Mouse (Mus musculus): ENCODE results near the gene Fam92b. TPM values are rescaled to one million over a fixed set of nuclear protein-coding genes. Genes with fewer than 3 reads are reported as not detected.

Fam92b gene
- polyA plus RNA-seq, 1 experiment from 2014 or later, result 1.5 TPM

DNA sequence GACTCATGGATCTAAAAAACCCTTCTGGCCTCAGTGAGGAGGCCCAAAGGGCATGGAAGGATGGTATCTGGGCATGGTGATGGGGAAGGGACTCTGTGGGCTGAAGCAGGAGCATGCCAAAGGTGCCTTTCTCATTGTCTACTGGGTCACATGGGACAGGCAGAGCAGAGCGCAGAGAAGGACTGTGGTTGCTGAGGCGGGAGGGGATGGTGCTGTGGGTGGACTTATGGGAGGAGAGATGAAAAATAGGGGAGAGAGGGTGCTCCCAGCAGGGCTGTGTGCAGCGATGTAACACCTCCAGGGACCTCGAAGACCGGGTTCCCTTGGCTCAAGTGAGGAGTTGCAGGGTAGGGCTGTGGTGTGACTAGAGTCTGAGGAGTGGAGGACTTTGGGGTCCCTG lies 14.9 kb upstream of the Fam92b start:
- Histone ChIP-seq H3K4me1 (replicated peaks; ENCODE audit: control insufficient read depth, insufficient read depth, low read length) (peaks cover 20% of the 10 kb centered on the region; the same call in 1 of the 2 replicates), H3K4me3 (ENCODE audit: low read depth, low read length) (no peak overlapping the region), H3K9ac (ENCODE audit: low read length) (no peak overlapping the region), H3K27ac (ENCODE audit: low read depth) (peak overlapping the region; percentile 88), H3K36me3 (ENCODE audit: control insufficient read depth, insufficient read depth, low read length) (no peaks in the 10 kb centered on the region), H3K9me3 (ENCODE audit: control insufficient read depth, low read length) (no peaks in the 10 kb centered on the region), H3K27me3 (replicated peaks; ENCODE audit: control insufficient read depth, insufficient read depth, low read length) (no peaks in the 10 kb centered on the region), H3K4me2 (ENCODE audit: low read length) (no peak overlapping the region)
- DNase-seq (ENCODE audit: low spot score) (no peak), ATAC-seq (replicated peaks; ENCODE audit: low FRiP score, low TSS enrichment, low read depth) (no peak)
- 94% methylated on average over 5 of the region's 5 CpGs for WGBS

DNA sequence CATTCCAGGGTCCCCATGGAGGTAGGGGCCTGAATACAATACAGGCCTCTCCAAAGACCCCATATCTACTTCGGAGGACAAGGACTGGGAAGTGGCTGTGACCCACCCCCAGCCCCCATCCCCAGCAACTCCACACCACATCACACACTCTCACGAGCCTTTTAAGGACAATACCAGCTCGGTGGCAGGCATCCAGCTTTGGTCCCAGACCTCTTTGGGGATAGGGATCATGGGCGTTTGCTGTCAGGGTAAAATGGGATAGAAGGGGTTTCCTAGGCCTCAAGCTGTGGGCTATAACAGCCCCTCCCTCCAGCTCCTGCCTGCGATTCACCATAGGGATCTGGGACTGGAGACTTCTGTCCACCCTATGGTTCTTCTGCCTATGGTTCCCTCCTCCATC lies 14.4 kb upstream of the Fam92b start:
- Histone ChIP-seq H3K4me1 (replicated peaks; ENCODE audit: control insufficient read depth, insufficient read depth, low read length) (peaks cover 25% of the 10 kb centered on the region), H3K4me3 (ENCODE audit: low read depth, low read length) (no peak overlapping the region), H3K27me3 (replicated peaks; ENCODE audit: control insufficient read depth, insufficient read depth, low read length) (no peaks in the 10 kb centered on the region), H3K9me3 (ENCODE audit: control insufficient read depth, low read length) (no peaks in the 10 kb centered on the region), H3K4me2 (ENCODE audit: low read length) (peak overlapping the region; percentile 42; the same call in 1 of the 2 replicates), H3K36me3 (ENCODE audit: control insufficient read depth, insufficient read depth, low read length) (no peaks in the 10 kb centered on the region), H3K27ac (ENCODE audit: low read depth) (peak overlapping the region; percentile 88), H3K9ac (ENCODE audit: low read length) (no peak overlapping the region)
- no peak for DNase-seq (ENCODE audit: low spot score)
- 0 out of 2 replicates have a peak, but pooled peaks have one; percentile 26 for ATAC-seq (replicated peaks; ENCODE audit: low FRiP score, low TSS enrichment, low read depth)
- WGBS, result 62% methylated on average over 5 of the region's 5 CpGs

DNA sequence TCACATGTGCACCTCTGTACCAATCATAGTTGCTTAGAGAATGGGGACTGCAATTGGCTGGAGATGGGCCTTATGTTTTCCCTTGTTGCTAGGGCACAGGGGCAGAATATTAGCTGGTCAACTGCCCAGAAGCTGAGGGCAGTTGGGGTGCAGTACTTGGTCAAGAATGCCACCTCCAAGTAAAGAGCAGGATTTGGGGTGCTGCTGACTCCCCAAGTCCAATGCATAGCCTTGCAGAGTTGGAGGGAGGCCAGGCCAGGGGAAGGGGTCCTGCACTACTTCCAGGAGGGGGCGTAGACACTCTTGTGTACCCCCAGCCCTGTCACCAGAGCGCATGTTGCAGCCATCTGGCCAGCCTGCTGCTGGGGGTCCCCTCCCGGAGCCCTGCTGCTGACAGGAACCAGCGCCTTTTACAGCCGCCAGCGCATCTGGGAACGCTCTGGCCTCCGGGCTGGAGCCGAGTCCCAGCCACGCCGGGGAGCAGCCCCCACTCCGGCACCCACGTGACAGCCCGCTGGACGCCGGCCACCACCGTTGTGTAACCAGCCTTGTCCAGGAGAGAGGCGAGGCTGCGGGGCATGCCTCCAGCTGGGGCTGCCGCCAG lies 13.6 kb upstream of the Fam92b start:
- H3K9ac ChIP-seq (ENCODE audit: low read length), result peak overlapping the region; percentile 10; the same call in 1 of the 2 replicates
- 0 out of 2 replicates have a peak overlapping the region, but pooled peaks have one; percentile 6 for H3K4me3 ChIP-seq (ENCODE audit: low read depth, low read length)
- H3K27me3 ChIP-seq (replicated peaks; ENCODE audit: control insufficient read depth, insufficient read depth, low read length), result no peaks in the 10 kb centered on the region
- DNase-seq (ENCODE audit: low spot score) (peak; percentile 87), ATAC-seq (replicated peaks; ENCODE audit: low FRiP score, low TSS enrichment, low read depth) (peak; percentile 90)
- H3K9me3 ChIP-seq (ENCODE audit: control insufficient read depth, low read length), result no peaks in the 10 kb centered on the region
- peak overlapping the region; percentile 42 for H3K4me2 ChIP-seq (ENCODE audit: low read length)
- peaks cover 32% of the 10 kb centered on the region for H3K4me1 ChIP-seq (replicated peaks; ENCODE audit: control insufficient read depth, insufficient read depth, low read length)
- H3K36me3 ChIP-seq (ENCODE audit: control insufficient read depth, insufficient read depth, low read length), result no peaks in the 10 kb centered on the region
- peak overlapping the region; percentile 88 for H3K27ac ChIP-seq (ENCODE audit: low read depth)
- WGBS, result 16% methylated on average over 20 of the region's 20 CpGs

DNA sequence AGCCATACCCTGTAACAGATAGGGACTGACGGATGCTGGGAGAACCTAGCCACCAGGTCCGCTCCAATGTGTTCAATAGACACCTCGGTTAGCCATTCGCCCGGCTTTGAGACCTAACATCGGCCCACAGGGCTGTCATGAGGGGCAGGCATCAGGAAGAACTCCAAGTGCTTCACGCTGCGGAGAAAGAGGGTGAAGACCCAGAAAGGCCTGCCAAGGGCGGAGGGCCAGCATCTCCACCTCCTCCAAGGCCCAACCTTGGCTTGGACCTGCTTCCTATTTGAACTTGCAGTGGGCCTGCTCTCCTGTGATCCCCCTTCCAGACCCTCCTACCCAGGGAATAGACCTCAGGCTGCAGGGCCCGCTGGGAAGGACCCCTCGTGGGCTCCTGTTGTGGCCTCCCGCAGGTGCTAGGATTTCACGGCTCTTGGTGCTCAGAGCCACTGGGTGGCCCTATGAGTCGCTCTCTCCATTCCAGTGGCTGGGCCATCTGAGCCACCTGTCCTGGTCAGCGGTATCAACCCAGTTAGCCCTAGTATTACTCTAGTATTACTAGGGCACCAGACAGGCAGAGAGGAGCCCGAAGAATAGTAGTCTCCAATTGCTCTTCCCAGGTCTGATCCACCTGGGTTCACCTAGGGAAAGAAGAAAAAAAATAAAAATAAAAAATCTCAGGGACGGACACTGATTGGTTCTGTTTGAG lies 13.0 kb upstream of the Fam92b start:
- H3K27ac ChIP-seq (ENCODE audit: low read depth), result peak overlapping the region; percentile 88
- H3K4me1 ChIP-seq (replicated peaks; ENCODE audit: control insufficient read depth, insufficient read depth, low read length), result peaks cover 39% of the 10 kb centered on the region
- DNase-seq (ENCODE audit: low spot score) (no peak), ATAC-seq (replicated peaks; ENCODE audit: low FRiP score, low TSS enrichment, low read depth) (peak; percentile 18; the same call in 1 of the 2 replicates)
- 84% methylated on average over 17 of the region's 17 CpGs for WGBS
- no peaks in the 10 kb centered on the region for H3K27me3 ChIP-seq (replicated peaks; ENCODE audit: control insufficient read depth, insufficient read depth, low read length)
- no peak overlapping the region for H3K9ac ChIP-seq (ENCODE audit: low read length)
- no peak overlapping the region for H3K4me3 ChIP-seq (ENCODE audit: low read depth, low read length)
- no peaks in the 10 kb centered on the region for H3K9me3 ChIP-seq (ENCODE audit: control insufficient read depth, low read length)
- H3K36me3 ChIP-seq (ENCODE audit: control insufficient read depth, insufficient read depth, low read length), result no peaks in the 10 kb centered on the region
- no peak overlapping the region for H3K4me2 ChIP-seq (ENCODE audit: low read length)

DNA sequence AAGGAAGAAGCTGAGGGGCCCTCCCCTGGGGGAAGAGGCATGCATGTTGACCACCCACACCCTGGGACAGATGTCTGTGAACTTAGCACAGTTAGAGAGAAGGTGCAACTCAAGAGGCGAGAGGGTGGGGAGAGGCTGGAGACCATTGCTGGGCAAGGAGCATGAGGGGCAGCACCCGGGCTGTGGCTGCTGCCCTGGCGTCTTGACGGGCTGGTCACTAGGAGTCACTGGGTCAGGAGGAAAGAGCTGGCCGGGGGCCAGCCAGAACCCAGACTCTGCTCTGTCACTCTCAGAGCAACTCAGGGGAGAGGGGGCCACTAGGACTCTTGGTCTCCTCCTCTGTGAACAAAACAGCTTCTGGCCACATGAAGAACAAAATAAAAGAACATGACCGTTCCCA lies 12.2 kb upstream of the Fam92b start:
- Histone ChIP-seq H3K27ac (ENCODE audit: low read depth) (no peak overlapping the region), H3K27me3 (replicated peaks; ENCODE audit: control insufficient read depth, insufficient read depth, low read length) (no peaks in the 10 kb centered on the region), H3K36me3 (ENCODE audit: control insufficient read depth, insufficient read depth, low read length) (no peaks in the 10 kb centered on the region), H3K9me3 (ENCODE audit: control insufficient read depth, low read length) (no peaks in the 10 kb centered on the region), H3K4me3 (ENCODE audit: low read depth, low read length) (no peak overlapping the region), H3K9ac (ENCODE audit: low read length) (no peak overlapping the region), H3K4me1 (replicated peaks; ENCODE audit: control insufficient read depth, insufficient read depth, low read length) (peaks cover 46% of the 10 kb centered on the region), H3K4me2 (ENCODE audit: low read length) (no peak overlapping the region)
- ATAC-seq (replicated peaks; ENCODE audit: low FRiP score, low TSS enrichment, low read depth) (no peak), DNase-seq (ENCODE audit: low spot score) (no peak)
- WGBS, result 70% methylated on average over 6 of the region's 6 CpGs

DNA sequence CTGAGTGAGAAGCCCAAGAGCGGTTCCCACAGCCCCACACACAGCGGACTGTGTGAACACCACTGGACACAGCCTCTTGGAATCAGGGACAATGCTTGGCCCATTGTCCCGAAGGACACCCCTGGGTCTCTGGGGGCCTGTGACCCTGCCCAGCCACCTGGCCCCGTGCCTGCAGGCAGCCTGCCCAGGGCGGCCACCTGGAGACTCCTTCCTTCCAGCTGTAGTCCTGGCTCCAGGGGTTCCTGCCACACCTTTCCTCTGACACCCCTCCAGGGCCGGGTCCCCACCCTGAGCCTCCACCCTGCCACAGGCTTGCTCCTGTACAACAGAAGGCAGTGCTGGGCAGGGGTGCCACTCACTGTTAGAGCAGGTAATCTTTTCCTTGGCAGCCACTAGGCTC lies 11.2 kb upstream of the Fam92b start:
- no peaks in the 10 kb centered on the region for H3K27me3 ChIP-seq (replicated peaks; ENCODE audit: control insufficient read depth, insufficient read depth, low read length)
- no peak overlapping the region for H3K4me2 ChIP-seq (ENCODE audit: low read length)
- H3K27ac ChIP-seq (ENCODE audit: low read depth), result no peak overlapping the region
- no peaks in the 10 kb centered on the region for H3K36me3 ChIP-seq (ENCODE audit: control insufficient read depth, insufficient read depth, low read length)
- WGBS, result 80% methylated on average over 6 of the region's 6 CpGs
- no peak overlapping the region for H3K9ac ChIP-seq (ENCODE audit: low read length)
- peaks cover 52% of the 10 kb centered on the region for H3K4me1 ChIP-seq (replicated peaks; ENCODE audit: control insufficient read depth, insufficient read depth, low read length)
- no peak for DNase-seq (ENCODE audit: low spot score)
- H3K4me3 ChIP-seq (ENCODE audit: low read depth, low read length), result no peak overlapping the region
- no peaks in the 10 kb centered on the region for H3K9me3 ChIP-seq (ENCODE audit: control insufficient read depth, low read length)
- ATAC-seq (replicated peaks; ENCODE audit: low FRiP score, low TSS enrichment, low read depth), result no peak

DNA sequence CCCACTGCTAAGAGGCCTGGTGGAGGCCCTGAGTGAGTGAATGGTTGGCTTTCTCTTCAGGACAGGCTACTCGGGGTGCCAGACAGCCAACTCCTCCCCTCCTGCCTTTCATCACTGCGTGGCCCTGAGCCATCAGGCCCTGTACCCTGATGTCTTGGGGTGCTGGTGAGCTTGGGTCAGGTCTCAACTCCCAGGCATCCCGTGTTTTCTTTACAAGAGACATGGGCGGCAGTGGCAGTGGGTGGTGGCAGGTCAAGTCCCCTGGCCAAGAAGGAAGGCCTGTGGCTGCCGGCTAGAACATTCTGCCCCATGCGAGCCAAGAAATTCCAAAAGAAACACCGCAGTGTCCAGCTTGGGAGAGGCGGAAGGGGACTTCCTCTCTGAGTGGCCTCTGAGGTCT lies 9.2 kb upstream of the Fam92b start:
- WGBS, result 59% methylated on average over 8 of the region's 8 CpGs
- H3K36me3 ChIP-seq (ENCODE audit: control insufficient read depth, insufficient read depth, low read length), result no peaks in the 10 kb centered on the region
- H3K4me3 ChIP-seq (ENCODE audit: low read depth, low read length), result no peak overlapping the region
- DNase-seq (ENCODE audit: low spot score) (no peak), ATAC-seq (replicated peaks; ENCODE audit: low FRiP score, low TSS enrichment, low read depth) (no peak)
- H3K4me2 ChIP-seq (ENCODE audit: low read length), result no peak overlapping the region
- 0 out of 2 replicates have a peak overlapping the region, but pooled peaks have one; percentile 83 for H3K27ac ChIP-seq (ENCODE audit: low read depth)
- H3K9ac ChIP-seq (ENCODE audit: low read length), result no peak overlapping the region
- H3K27me3 ChIP-seq (replicated peaks; ENCODE audit: control insufficient read depth, insufficient read depth, low read length), result no peaks in the 10 kb centered on the region
- H3K9me3 ChIP-seq (ENCODE audit: control insufficient read depth, low read length), result no peaks in the 10 kb centered on the region
- peaks cover 45% of the 10 kb centered on the region for H3K4me1 ChIP-seq (replicated peaks; ENCODE audit: control insufficient read depth, insufficient read depth, low read length)

DNA sequence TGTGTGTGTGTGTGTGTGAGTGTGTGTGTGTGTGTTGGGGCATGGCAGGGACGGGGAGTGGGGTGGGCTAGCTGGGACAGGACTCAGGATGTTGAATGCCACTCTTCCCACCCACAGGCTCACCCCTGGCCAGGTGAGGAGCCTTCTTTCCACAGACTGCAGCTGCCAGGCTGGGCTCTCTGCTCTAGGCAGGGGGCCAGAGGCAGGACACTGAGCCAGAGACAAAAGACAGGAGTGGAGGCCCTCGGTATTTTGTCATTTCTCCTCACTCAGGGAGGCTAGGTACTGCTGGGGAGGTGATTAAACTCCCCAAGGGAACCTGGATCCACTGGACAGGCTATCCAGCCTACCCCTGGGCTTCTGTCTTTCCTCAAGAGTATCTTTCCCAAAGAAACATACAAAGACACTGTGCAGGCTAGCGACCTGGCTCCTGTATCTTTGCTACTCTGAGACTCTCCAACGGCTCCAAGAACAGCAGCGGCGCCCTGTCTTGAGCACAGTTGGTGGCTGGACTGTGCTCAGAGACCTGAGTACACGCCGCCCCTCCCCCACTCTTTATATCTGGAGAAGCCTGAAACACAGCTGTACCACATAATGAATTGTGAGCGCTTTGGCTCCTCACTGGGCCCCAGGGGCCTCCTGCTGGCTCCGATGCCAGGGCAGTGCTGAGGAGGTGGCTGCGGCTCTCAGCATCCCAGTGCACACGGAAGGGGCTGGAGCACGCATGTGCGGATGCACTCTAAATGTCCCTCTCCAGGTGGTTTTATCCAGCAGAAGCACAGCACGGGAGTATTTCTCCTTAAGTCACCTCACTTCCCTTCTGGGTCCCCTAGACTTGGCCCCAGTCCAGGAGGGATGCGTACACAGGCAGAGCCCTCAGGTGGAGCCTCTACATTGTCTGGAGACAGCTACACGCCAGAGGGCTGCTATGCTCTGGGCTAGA lies 7.9 kb upstream of the Fam92b start:
- peak overlapping the region; percentile 26 for H3K4me2 ChIP-seq (ENCODE audit: low read length)
- H3K9me3 ChIP-seq (ENCODE audit: control insufficient read depth, low read length), result no peaks in the 10 kb centered on the region
- H3K27ac ChIP-seq (ENCODE audit: low read depth), result peak overlapping the region; percentile 83
- H3K4me1 ChIP-seq (replicated peaks; ENCODE audit: control insufficient read depth, insufficient read depth, low read length), result peaks cover 40% of the 10 kb centered on the region
- H3K36me3 ChIP-seq (ENCODE audit: control insufficient read depth, insufficient read depth, low read length), result no peaks in the 10 kb centered on the region
- H3K4me3 ChIP-seq (ENCODE audit: low read depth, low read length), result no peak overlapping the region
- H3K9ac ChIP-seq (ENCODE audit: low read length), result no peak overlapping the region
- DNase-seq (ENCODE audit: low spot score) (peak; percentile 82), ATAC-seq (replicated peaks; ENCODE audit: low FRiP score, low TSS enrichment, low read depth) (peak; percentile 50; the same call in 1 of the 2 replicates)
- no peaks in the 10 kb centered on the region for H3K27me3 ChIP-seq (replicated peaks; ENCODE audit: control insufficient read depth, insufficient read depth, low read length)
- WGBS, result 15% methylated on average over 17 of the region's 17 CpGs
